Mouse (Mus musculus) adrenal gland, adult (tissue): ENCODE measurements around the gene F2rl2.

ENCODE experiments used
- DNase-seq, 2 experiments: peaks; one replicate each; pipeline ENCODE4 v3.0.0; 2022 to 2023; ENCODE audit warnings: low spot score in 1 of 2; ENCODE audit not compliant: inconsistent age in 2 of 2

The F2rl2 gene

DNA sequence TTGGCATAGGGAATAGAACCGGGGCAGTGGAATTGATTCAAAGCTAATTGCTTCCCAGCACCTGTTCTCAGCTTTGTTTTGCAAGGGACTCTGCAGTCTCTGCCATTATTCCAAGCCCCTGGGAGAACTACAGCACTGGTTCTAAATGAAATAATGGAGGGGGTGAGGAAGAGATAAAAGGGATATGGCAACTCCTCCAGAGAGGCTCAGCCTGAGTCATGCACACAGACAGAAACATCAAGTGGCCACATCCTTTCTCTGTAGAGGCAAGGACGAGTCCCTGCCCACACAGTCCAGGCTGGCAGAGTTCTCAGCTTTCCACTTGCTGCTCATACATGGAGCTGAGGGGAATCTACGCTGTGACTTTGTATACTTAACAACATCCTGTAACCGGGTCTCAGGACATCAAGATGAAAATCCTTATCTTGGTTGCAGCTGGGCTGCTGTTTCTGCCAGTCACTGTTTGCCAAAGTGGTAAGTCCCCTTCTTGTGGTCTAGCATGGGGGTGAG is at the start of gene F2rl2:
Gene F2rl2, plus strand, starts transcription at position 200 of the 510 bp plus-strand sequence.
- DNase-seq = no peak

DNA sequence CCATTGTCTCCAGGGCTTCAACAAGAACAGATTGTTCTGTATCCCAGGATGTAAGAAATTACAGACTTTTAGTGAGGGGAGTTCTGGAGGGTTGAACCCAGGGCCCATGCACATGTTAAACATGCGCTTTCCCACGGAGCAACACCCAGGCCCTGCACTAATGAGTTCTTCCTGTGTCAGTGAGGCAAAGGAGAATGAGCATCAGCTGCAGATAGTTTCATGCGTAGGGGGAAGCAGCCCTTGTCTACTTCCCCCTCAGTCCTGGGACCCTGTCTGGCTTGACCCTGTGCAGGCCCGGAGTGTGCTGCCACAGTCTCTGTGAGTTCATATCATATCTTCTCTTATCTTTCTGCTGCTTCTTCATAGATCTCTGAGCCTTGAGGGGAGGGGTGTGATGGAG is 49.4 kb upstream of the F2rl2 start:
- no peak for DNase-seq

DNA sequence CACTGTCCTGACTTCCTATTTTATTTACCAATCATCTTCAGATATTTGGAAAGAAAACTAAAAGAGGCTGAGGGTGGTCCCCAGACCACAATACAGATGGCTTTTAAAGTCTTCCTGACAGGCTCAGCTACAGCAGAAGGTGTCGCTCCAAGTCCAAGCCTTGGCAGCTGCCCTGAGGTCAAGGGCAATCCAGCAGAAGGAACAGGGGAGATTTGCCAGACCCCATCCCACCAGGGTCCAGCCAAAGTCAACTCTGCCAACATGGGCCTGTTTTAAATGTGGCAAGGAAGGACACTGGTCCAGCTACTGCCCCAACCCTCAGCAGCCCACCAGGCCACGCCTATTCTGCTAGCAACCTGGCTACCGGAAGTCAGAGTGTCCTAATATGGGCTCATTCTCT is 46.7 kb upstream of the F2rl2 start:
- DNase-seq = no peak

DNA sequence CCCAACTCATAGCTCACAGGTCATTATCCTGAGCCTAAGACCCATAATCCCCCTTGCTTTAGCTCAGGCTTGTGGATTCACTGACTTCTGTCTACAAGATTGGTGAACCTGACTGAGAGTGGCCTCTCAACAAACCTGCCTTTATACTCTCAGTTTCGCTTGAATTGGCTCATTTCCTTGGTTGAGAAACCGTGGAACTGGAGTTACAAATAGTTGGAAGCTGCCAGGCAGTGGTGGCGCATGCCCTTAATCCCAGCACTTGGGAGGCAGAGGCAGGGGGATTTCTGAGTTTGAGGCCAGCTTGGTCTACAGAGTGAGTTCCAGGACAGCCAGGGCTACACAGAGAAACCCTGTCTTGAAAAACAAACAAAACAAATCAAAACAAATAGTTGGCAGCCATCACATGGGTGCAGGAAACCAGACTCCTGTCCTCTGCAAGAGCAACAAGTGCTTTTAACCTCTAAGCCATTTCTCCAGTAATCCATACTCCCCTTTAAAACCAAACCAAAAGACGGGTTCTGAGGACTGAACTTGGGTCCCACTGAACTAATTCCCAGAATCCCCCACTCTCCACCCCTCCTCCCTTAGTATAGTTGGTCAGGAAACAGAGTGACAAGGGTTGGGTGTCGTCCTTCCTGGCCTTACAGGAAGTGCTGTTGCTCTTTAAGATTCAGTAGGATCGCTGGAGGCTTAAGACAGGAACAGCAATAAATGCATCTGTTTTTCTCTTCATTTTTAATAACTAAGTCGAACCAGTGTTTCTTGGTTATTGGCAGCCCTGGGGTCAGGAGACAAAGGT is 44.6 kb upstream of the F2rl2 start:
- peak in 1 of 2 experiments; percentile 61 for DNase-seq

DNA sequence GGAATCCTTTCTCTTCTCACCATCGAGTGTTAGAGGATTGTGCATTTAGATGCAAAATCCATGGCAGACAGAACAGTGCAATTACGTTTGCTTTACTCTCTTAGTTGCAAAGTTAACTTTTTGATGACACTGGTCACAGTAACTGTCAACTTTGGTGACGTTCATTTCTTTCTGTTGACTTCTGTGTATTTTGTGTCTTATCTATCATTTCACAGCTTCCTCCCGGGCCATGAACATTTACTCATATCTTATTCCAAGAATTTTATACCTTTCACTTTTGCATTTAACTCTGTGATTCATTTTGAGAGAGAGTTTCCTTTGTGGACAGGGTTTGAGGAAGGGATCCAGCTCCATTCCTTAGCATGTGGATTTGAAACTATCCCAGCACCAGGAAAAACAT is 43.0 kb upstream of the F2rl2 start:
- no peak for DNase-seq

DNA sequence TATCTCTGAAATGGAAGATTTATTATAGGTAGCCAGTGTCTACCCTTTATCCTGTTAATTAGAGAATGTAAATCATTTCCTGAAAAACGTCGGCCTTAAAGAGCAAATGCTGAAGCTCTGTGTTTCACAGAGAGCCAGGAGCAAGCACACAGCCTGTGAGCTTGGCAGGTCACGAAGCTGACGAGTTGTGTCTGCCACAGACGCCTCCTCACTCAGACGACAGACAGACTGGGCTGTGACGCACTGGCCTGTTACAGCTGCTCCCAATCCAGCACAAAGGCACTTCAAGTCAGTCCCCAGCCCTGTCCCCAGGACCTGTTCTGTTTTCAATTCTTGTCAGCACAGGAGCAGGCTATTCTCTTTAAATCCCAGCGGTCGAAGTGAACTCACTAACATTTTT is 41.4 kb upstream of the F2rl2 start:
- DNase-seq = no peak

DNA sequence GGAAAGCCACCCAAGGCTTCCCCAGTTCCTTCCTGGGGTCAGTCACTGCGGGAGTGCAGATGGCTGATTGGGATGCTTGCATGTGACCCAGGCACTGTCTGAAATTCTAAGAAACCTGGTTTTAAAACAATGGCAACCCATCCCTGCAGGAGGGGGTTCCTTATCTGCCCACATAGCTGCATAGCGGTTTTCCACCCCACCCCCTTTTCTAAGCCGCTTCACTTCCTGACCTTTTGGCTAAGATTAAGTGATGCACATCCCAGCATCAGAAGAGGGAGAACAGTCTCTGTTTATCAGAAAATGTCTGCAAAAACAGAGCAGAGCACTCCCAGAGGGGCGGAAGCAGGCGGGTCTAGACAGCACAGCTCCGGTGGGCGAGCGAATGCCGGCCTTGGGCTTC is 39.5 kb upstream of the F2rl2 start:
- DNase-seq = no peak

DNA sequence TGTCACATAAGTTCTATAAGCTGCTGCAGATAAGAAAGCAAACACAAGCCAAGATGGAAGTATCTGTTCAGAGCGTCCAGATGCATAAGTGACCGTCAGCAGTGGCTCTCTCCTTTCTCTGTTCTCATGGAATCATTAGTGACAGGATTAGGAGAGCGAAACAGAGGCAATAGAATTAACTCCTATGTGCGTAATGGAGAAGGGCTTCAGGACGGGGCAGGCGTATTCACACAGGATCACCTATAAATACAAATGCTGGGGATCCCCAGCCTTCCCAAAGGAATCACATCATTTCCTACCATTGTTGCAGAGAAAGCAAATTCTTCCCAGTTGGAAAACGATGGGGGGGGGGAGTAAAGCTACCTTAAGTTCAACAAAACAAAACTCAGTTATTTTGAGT is 37.2 kb upstream of the F2rl2 start:
- DNase-seq = no peak

DNA sequence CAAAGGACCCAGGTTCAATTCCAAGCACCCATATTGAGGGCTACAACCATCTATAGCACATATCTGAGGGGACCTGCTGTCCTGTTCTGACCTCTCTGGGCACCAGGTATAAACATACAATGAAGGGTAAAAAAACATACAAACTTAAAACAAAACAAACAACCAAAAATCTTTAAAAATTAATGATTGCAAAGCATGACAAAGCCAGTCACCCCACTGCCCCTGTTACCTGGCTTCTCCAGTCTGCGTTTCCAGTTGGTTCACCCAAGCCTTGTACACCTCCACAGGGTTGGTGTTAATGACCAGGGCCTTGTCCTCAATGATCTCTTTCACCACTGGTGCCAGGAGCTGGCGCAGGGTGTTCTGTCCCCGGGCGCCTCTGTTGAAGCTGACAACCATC is 32.8 kb upstream of the F2rl2 start:
- DNase-seq = no peak

DNA sequence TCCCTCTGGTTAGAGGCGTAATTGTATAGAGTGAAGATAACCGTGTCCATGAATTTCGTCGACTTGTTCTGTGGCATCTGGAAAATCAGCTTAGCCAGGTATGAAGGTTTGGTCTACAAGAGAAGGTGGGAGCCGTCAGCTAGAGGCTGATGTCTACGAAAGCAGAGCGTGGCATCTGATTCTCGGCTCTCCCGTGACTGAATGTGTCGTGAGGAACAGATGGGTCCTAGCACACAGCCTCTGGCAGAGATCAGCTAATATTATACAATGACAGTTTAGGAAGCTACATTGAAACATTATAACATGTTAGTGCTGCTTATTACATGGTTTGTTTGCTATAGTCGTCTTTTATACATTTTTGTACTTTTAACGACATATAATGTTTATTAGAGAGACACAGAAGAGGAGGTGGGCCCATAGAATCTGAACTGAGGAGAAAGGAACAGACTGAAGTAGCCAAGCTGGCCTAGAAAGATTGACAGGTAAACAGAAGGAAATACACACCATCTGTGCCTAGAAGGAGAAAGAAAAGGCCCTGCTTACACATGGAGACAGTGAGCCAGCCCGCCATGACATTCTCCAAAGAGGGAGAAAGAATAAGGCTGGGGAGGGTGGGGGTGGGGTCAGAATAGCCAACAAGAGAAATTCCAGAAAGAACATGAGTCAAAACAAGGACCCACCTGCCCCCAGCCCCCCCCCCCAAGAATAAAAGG is 30.9 kb upstream of the F2rl2 start:
- DNase-seq = no peak

DNA sequence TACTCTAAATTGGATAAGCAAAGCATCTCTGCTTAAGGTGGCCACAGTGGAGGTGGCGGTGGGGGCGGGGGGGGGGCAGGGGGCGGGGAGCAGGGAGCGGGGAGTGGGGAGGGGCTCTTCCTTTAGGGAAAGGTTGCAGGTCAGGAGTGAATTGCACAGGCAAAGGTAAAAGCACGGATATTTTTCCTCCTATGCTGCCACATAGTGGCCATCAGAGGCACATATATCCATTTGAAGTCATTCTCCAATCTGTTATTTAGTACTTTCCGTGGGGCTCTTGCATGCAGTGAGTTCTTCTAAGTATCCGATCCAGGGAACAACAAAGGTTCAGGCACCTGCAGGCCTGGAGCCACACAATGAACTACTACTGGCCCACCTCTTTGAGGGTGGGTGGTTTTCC is 29.4 kb upstream of the F2rl2 start:
- DNase-seq = peak in 1 of 2 experiments; percentile 62

DNA sequence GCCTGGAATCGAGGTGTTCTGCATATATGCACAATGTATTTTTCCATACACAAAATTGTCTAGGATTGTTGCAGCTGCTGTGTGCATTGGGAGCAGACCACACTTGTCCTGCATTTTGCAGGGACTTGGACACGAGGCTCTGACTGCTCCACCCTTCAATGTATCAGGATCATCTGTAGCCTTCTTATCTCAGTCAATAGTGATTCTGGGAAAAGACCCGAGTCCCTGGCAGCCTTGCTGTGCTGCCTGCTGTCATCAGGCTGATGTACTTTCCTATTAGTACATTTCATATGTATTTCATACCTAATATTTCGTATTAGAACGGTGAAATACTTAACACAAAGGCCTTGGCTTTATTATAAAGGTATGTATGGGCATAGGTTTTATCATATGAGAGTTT is 26.1 kb upstream of the F2rl2 start:
- no peak for DNase-seq

DNA sequence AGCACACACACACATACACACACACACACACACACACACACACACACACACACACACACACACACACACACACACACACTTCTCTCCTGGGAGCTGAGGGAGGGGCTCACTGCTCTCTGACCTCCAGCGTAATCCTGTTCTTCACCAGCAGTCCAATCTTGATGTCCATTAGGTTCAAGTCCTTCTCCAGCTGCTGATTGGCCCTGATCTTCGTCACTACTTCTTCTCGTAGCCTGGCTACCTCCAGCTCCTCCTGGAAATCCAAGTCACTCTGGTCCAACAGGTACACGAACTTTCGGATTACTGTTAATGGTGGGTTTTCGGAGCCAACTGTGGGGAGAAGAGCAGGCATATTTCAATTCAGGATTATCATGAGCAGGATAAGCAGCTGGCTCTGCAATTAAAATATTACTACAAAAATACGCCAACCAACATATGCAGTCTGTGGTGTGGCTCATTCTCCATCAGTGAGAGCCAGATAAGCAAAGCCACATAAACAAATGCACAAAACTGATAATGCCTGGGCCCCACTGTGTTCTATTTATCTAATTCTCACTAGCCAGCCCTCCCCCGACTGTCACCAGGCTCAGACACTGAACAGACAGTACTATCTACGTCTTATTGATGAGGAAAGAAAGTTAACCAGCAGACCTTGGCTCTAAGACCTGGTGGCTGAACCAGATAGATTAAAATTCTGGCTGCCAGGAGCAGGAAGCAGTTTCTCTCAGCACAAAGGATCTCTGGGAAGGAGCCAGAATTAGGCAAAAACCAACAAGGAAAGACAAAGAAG is 25.4 kb upstream of the F2rl2 start:
- no peak for DNase-seq

DNA sequence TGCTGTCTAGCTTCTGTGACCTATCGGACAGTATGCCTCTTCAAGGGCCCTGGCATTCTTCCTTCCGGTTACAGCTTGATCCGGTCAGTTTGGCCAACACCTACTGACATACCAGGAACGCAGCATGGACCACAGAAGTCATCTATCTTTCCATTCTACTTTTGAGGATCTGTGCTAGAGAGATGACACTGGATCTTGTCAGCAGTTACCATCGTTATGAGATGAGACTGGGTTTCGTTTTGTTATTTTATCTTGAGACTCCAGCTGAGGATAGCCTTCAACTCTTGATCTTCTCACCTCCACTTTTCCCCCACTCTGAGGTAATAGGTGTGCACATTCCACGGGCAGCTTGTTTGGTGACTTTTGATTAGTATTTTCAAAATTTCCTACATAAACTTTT is 24.3 kb upstream of the F2rl2 start:
- no peak for DNase-seq

DNA sequence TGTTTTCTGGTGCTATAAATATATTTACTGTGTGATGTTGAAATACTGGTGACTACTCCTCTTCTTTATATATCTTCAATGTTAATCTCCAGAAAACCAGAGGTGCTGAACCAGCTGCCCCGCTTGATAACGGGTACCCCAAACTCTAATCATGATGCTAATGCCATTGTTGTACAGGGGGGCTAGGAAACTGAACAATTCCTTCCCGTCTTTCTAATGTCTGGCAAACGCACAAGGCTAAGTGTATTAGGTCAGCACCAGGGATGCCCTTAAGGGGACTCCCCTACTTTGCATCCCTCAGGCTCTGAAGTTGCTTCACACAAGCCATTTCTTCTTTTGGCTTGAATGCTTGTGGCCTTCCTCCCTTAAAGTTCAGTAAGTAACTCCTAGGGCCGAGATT is 17.6 kb upstream of the F2rl2 start:
- no peak for DNase-seq

DNA sequence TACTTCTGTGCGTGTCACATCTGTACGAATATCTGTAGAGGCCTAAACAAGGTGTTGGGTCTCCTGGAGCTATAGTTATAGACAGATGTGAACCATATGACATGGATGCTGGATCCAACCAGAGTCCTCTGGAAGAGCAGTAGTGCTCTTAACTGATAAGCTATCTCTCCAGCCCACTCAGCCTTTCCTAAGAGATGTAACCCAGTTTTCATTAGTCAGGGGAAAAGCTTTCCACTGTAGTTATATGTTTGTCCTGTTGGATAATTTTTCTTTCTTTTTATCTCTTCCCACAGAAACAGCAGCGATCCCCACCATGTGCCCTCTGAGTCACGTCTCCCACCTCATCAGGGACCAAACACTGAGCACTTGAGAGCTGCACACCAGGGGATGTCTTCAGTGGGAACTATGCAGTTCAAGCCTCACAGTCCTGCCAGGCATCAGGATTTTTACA is 17.1 kb upstream of the F2rl2 start:
- no peak for DNase-seq

DNA sequence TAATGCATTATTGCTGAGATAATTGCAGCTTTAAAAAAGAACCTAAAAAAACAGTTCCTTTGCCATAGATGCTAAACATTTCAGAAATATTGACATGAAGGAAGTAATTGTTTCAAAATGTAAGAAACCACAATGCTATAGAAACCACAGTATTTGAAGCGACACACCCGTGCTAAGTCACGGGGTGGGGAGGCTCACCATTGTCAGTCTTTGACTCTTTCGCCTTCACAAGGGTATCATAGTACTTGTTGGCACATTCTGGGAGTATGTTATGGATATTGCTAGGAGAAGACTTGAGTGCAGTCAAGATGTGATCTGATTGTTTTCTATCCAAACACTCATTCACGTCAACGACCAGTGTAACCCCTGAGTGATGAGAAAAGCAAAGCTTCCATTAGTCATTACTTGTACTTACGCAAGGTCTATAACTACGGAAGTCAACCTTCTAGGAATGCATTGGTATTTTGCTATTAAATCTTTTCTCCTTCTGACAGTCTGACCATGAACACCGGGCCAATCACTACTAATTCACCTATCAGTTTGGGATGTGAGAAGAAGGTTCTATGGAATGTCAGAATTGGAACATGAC is 11.9 kb upstream of the F2rl2 start:
- DNase-seq = no peak

DNA sequence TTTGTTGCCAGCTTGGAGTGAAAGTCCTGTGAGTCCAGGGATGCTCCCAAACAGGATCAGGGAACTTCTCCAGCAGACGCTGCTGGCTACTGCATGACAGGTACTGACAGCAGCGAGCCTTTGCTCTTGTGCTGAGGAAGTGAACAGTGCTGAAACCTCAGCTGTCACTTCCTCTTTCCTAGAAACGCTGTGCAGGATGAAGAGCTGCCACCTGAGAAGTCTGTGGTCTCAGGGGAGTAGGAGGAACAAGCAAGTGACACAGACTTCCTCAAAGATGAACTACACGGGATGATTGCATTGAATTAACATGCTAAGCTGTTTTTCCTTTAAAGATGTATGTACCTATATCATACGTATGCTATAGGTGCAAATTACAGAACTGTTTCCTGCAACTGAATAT is 10.9 kb upstream of the F2rl2 start:
- no peak for DNase-seq

DNA sequence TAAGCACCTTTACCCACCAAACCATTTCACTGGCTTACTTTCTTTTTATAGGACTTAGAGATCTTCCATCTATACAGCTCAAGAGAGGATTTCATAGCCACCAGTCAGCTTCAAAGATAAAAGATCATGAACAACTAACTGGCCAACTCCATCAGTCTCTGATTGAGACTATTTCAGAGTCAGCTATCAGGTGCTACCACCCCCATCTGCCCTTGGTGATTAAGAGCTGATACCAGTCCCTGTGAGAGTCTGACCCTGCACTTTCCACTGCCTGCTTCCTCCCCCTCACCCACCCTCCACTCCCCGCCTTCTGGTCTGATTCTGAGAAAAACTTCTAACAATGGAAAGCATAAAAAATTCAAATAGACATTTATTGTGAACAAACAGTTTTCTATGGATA is 8.1 kb upstream of the F2rl2 start:
- no peak for DNase-seq

DNA sequence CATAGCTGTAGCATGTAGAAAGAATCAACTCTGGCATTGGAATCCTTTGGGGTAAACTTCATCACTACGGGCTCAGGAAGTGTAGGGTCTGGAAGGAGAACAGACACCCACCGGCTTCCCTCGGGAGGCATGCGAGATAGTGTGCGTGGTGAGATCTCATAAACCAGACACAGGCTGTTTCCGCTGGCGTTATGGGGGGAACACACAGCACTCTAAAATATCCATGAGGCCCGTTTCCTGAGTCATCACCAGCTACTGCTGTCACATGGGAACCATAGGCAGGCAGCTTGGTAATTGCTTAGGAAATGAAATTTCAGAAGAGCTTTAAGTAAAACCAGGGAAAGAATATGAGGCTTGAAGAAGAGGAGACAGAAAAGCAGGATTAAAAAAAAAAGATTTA is 4.5 kb upstream of the F2rl2 start:
- no peak for DNase-seq

DNA sequence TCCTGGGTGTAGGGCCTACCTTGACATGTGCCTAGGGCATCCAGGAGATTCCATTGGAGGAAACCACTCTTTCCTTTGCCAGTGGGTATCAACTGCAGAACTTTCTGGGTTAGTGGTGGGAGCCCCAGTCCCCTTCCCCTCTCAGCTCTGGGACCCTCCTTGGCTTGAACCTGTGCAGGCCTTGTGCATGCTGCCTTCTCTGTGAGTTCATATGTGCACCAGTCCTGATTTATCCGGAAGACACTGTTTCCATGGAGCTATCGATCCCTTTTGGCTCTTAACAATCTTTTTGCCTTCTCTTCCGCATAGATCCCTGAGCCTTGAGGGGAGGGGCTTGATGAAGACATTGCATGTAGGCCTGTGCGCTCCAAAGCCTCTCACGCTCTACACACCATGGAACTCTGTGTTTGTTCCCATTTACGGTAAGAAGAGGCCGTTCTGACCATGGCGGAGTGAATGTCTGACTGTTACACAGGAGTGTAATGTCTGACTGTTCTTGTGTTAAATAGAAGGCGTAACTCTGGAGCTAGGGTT is 466 bp upstream of the F2rl2 start:
- DNase-seq = no peak
